Mouse (Mus musculus): Measurements from ENCODE around the gene Ncbp3. TPM values are rescaled to one million over a fixed set of nuclear protein-coding genes. Genes with fewer than 3 reads are reported as not detected.

The Ncbp3 gene
- total and polyA plus RNA-seq, 3 experiments: 11.9 to 13.9 (median 12.1) TPM

DNA sequence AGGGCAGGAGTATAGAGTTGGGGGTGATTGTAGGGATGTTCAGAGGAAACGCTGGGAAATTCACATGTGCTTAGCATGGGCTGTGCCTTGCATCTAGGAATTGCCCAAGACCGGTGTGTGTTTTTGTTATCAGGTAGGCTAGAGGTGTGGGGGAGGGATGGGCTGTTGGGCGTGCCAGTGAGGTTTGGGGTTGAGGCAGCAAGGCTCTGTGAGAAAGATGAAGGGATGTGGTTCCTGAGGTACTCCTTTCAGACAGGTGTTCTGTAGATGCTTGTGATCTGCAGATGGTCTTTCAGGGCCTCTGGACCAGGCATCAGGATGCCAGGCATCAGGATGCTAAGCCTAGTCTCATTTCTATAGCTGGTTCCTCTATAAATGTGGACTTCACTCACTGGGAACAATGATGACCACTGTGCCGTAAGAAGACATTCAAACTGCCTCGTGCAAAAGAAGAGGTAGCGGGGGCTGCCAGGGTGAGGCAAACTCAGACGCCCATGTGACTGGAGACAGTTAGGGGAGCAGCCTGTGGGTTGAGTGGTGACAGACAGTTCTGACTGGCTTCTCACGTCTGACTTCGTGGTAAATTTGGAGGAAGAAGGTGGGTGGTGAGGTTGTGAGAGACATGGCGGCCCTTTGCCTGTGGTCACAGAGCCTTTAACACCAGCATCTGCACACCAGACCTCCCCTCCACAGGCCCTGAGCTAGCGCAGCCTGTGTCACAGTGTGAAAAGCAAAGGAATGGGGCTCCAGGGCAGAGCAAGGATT is 46.8 kb downstream of the Ncbp3 start:
- no peak for TF ChIP-seq ZKSCAN1 (IDR thresholded peaks at IDR 0.05; ENCODE audit: borderline replicate concordance, low read depth, low read length)
- H3K36me3 ChIP-seq (replicated peaks in 1 of 2; ENCODE audit: control insufficient read depth in 1 of 2, insufficient read depth in 1 of 2, low read length in 1 of 2): no peaks in the 10 kb centered on the region
- peaks cover 5 to 23% of the 10 kb centered on the region in 2 experiments; a peak in 3 of 4 replicates for H3K4me1 ChIP-seq (ENCODE audit: control insufficient read depth in 1 of 2, insufficient read depth in 2 of 2)
- no peak for DNase-seq (ENCODE audit: extremely low read depth)
- no peak overlapping the region for H3K4me2 ChIP-seq (ENCODE audit: insufficient read depth, low read depth, poor library complexity, severe bottlenecking)
- dilution Hi-C loops (cut with MboI; ENCODE audit: extremely low pct_ligation_motif_present, extremely low pct_unique_long_range_greater_than_20kb, low sequenced_read_pairs): no loop called here
- H3K27me3 ChIP-seq (replicated peaks): no peaks in the 10 kb centered on the region
- H3K9ac ChIP-seq (ENCODE audit: insufficient read depth, low read depth): no peak overlapping the region
- no peaks in the 10 kb centered on the region for H3K9me3 ChIP-seq (replicated peaks; ENCODE audit: low read length)
- H3K27ac ChIP-seq (ENCODE audit: insufficient read depth, low read depth): no peak overlapping the region
- in situ Hi-C loops (cut with MboI; ENCODE audit: low pct_ligation_motif_present, low pct_unique_long_range_greater_than_20kb, low sequenced_read_pairs): no loop called here
- H3K4me3 ChIP-seq (replicated peaks in 1 of 3; ENCODE audit: low read depth in 2 of 3, low read length in 2 of 3, poor library complexity in 1 of 3): no peak overlapping the region
- no peaks in the 10 kb centered on the region for H3K79me2 ChIP-seq (replicated peaks; ENCODE audit: control insufficient read depth, extremely low read depth, insufficient read depth, poor library complexity, severe bottlenecking)

DNA sequence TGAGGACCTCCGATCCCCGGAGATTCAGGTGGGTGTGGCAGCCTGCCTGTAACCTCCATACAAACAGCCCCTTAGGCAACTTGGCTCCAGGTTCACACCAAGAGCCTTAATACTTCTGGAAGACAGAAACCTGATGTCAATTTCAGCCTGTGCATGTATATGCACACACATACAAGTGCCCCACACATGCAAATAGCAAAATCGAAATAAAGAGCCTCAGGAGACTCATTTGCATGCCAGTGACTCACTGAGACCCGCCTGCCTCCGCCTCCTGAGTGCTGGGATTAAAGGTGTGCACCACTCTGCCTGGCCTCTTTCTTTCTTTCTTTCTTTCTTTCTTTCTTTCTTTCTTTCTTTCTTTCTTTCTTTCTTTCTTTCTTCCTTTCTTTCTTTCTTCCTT is 51.3 kb downstream of the Ncbp3 start:
- TF ChIP-seq USF2 (conservative IDR thresholded peaks at IDR 0.05; ENCODE audit: low read depth, low read length) (no peak), CHD1 (IDR thresholded peaks at IDR 0.05; ENCODE audit: low read depth, low read length) (no peak), MAX (IDR thresholded peaks at IDR 0.05; ENCODE audit: low read length) (no peak), BHLHE40 (IDR thresholded peaks at IDR 0.05; ENCODE audit: low read depth, low read length) (peak; percentile 50; the same call in 1 of the 2 replicates), CHD2 (IDR thresholded peaks at IDR 0.05; ENCODE audit: low read length) (no peak), SIN3A (IDR thresholded peaks at IDR 0.05; ENCODE audit: low read length) (0 out of 2 replicates have a peak, but pooled peaks have one; percentile 33), KAT2A (IDR thresholded peaks at IDR 0.05; ENCODE audit: insufficient replicate concordance, low read length) (no peak), ZC3H11A (IDR thresholded peaks at IDR 0.05; ENCODE audit: low read depth, low read length) (no peak)

DNA sequence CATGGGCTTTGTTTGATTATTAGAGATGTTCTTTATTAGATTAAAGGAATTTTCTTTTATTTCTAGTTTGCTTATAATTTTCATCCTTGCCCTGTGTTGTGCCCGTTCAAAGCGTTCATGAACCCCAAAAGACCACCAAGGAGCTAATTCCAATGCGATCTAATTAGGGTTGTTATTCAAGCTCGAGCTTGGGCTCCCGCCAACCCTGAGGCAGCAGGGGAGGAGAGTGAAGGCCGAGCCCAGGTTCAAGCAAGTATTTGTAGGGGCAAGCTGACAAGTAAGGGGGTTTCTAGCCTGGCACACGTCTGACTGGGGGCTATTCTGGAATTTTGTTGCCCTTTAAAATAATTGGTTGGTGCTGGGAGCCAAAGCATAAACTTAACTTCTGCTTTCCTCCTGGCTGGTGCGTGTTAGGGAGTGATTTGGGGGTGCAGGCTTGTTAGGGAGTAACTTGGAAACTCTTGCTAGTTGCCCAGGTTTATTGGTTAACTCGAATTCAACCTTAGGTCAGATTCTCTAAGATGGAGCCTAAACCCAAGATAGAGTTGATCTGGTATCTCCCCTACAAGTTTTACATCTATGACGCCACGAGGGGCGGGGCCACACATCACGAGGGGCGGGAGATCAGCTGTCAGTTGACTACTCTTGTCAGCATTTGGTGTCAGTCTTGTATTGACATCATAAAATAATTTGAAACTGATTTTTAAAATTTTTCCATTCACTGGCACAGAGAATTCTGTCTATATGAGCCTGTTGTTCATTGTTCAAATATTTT is 52.6 kb downstream of the Ncbp3 start:
- dilution Hi-C loops (cut with MboI; ENCODE audit: extremely low pct_ligation_motif_present, extremely low pct_unique_long_range_greater_than_20kb, low sequenced_read_pairs): no loop called here
- no peak for TF ChIP-seq ETS1 (conservative IDR thresholded peaks at IDR 0.05; ENCODE audit: low read depth, low read length)
- TF ChIP-seq POLR2A (IDR thresholded peaks at IDR 0.05; ENCODE audit: low read depth, low read length): no peak
- no peak for TF ChIP-seq GABPA (IDR thresholded peaks at IDR 0.05; ENCODE audit: insufficient replicate concordance, low read depth, low read length)
- no peak for TF ChIP-seq JUN (IDR thresholded peaks at IDR 0.05; ENCODE audit: insufficient read depth, low read depth, low read length)
- no peak for TF ChIP-seq POLR2AphosphoS2 (IDR thresholded peaks at IDR 0.05; ENCODE audit: low read depth, low read length)
- no peak for TF ChIP-seq ZC3H11A (IDR thresholded peaks at IDR 0.05; ENCODE audit: low read depth, low read length)
- no peak for TF ChIP-seq SMC3 (IDR thresholded peaks at IDR 0.05; ENCODE audit: low read depth, low read length)
- TF ChIP-seq MAFK (IDR thresholded peaks at IDR 0.05; ENCODE audit: insufficient replicate concordance, low read length): no peak
- no peak for TF ChIP-seq USF1 (IDR thresholded peaks at IDR 0.05; ENCODE audit: low read depth, low read length)
- no peak for TF ChIP-seq RCOR1 (conservative IDR thresholded peaks at IDR 0.05; ENCODE audit: low read depth, low read length)
- TF ChIP-seq UBTF (IDR thresholded peaks at IDR 0.05; ENCODE audit: low read depth, low read length): no peak
- no peak for TF ChIP-seq ZKSCAN1 (IDR thresholded peaks at IDR 0.05; ENCODE audit: borderline replicate concordance, low read depth, low read length)
- TF ChIP-seq RAD21 (IDR thresholded peaks at IDR 0.05; ENCODE audit: low read depth, low read length): no peak
- TF ChIP-seq CHD1 (IDR thresholded peaks at IDR 0.05; ENCODE audit: low read depth, low read length): no peak
- no peak for TF ChIP-seq MAZ (IDR thresholded peaks at IDR 0.05; ENCODE audit: low read depth, low read length)
- no peak for TF ChIP-seq NRF1 (IDR thresholded peaks at IDR 0.05; ENCODE audit: low read depth, low read length)

More for the DNA sequence above, 51.3 kb downstream of the Ncbp3 start:
- Histone ChIP-seq H3K4me3 (replicated peaks in 1 of 3; ENCODE audit: low read depth in 2 of 3, low read length in 2 of 3, poor library complexity in 1 of 3) (no peak overlapping the region), H3K27me3 (replicated peaks) (no peaks in the 10 kb centered on the region), H3K36me3 (replicated peaks in 1 of 2; ENCODE audit: control insufficient read depth in 1 of 2, insufficient read depth in 1 of 2, low read length in 1 of 2) (no peaks in the 10 kb centered on the region), H3K9me3 (replicated peaks; ENCODE audit: low read length) (no peaks in the 10 kb centered on the region), H3K9ac (ENCODE audit: insufficient read depth, low read depth) (no peak overlapping the region), H3K27ac (ENCODE audit: insufficient read depth, low read depth) (no peak overlapping the region), H3K4me2 (ENCODE audit: insufficient read depth, low read depth, poor library complexity, severe bottlenecking) (peak overlapping the region; percentile 56), H3K79me2 (replicated peaks; ENCODE audit: control insufficient read depth, extremely low read depth, insufficient read depth, poor library complexity, severe bottlenecking) (no peaks in the 10 kb centered on the region), H3K4me1 (ENCODE audit: control insufficient read depth in 1 of 2, insufficient read depth in 2 of 2) (peaks cover 0 to 11% of the 10 kb centered on the region in 2 experiments; a peak in 2 of 4 replicates)
- dilution Hi-C loops (cut with MboI; ENCODE audit: extremely low pct_ligation_motif_present, extremely low pct_unique_long_range_greater_than_20kb, low sequenced_read_pairs) (no loop called here), in situ Hi-C loops (cut with MboI; ENCODE audit: low pct_ligation_motif_present, low pct_unique_long_range_greater_than_20kb, low sequenced_read_pairs) (no loop called here)
- peak; percentile 55 for DNase-seq (ENCODE audit: extremely low read depth)

More for the DNA sequence above, 52.6 kb downstream of the Ncbp3 start:
- Histone ChIP-seq H3K4me3 (replicated peaks in 1 of 3; ENCODE audit: low read depth in 2 of 3, low read length in 2 of 3, poor library complexity in 1 of 3) (no peak overlapping the region), H3K79me2 (replicated peaks; ENCODE audit: control insufficient read depth, extremely low read depth, insufficient read depth, poor library complexity, severe bottlenecking) (no peaks in the 10 kb centered on the region), H3K9ac (ENCODE audit: insufficient read depth, low read depth) (no peak overlapping the region), H3K4me2 (ENCODE audit: insufficient read depth, low read depth, poor library complexity, severe bottlenecking) (no peak overlapping the region), H3K4me1 (ENCODE audit: control insufficient read depth in 1 of 2, insufficient read depth in 2 of 2) (peaks cover 0 to 7% of the 10 kb centered on the region in 2 experiments; a peak in 2 of 4 replicates), H3K9me3 (replicated peaks; ENCODE audit: low read length) (no peaks in the 10 kb centered on the region), H3K27ac (ENCODE audit: insufficient read depth, low read depth) (no peak overlapping the region), H3K27me3 (replicated peaks) (no peaks in the 10 kb centered on the region), H3K36me3 (replicated peaks in 1 of 2; ENCODE audit: control insufficient read depth in 1 of 2, insufficient read depth in 1 of 2, low read length in 1 of 2) (no peaks in the 10 kb centered on the region)
- no peak for DNase-seq (ENCODE audit: extremely low read depth)
- in situ Hi-C loops (cut with MboI; ENCODE audit: low pct_ligation_motif_present, low pct_unique_long_range_greater_than_20kb, low sequenced_read_pairs): no loop called here

All from CH12.LX (cell line).